Mouse (Mus musculus): ENCODE data around the gene Bola1.
"Not testable (repeated sequence)": the region's sequence is repeated elsewhere in the genome, so short reads cannot be mapped to it uniquely, and the experiment has no call there.

Bola1 gene

DNA sequence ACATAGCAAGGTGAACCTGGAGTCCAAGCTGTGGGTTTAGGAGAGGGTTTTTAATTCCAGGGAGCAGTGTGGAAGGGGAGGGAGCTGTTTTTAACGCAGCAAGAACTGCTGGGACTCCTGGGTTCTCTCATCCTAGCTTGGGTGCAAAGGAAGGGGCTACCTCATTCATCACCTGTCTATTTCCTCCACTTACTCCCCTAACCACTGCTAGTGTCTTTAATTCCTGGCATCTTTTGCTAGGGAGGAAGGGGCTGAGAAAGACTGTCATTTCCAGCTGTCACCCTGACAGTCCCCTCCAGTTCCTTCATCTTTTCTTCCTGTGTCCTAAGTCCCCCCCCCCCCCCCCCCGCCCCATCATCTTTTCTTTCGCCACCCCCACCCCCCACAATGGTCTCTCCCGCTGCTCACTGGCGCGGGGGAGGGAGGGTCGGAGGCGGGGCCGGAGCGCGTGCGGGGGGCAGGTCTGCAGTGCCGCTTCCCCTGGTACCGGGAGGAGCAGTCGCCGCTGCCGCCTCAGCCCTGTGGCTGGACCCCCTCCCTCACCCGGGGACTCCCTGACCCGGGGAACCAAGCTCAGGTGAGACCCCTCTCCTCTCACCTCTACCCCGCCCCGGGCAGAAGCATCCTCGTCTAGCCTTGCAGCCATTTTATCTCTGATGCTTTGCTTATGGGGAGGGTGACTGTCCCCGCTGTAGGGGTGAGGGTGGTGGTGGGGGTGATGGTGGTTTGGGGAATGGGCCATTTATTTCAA, 38.6 kb downstream of the Bola1 start, which contains the start of gene Sv2a:
Sv2a (plus strand) TSS at position 425 of the 751 bp plus-strand sequence.
- DNase-seq (ENCODE audit: low spot score) = no peak

DNA sequence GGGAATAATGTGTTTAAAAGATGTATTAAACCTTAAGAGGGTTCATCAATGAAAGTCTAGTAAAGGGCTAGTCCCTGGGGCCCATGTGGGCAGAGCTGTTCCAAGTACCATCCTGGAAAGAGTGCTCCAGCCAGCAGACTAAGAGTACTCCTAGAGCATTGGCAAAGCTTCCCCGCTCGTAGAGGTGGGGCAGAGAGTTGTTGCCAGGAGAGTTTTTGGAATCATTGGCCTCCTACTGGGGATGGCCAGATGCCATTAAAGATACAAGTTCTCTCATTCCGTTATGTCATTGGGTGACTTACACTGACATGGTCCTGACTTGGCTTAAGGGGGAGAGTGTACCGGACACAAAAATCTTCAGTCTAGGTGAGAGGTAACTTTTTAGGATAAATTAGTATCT, 40.0 kb downstream of the Bola1 start:
- no peak for DNase-seq (ENCODE audit: low spot score)

DNA sequence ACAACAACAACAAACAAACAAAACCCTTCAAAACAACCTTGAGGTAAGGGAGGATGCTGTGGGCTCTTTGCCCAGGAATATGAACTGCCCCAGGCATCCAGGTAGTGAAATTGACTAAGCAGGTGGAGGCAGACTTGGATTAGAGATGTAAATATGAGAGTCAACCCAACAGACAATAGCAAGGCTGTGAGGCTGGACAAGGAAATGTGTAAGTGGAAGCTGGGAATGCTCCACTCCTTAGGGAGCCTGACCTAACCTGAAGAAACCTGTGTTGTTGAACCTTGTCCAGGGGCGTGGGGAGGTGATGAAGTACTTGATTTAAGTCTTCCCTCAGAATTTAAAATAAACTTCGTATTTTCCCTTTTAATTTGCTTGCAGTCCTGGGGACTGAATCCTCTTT, 40.6 kb downstream of the Bola1 start:
- DNase-seq (ENCODE audit: low spot score) = no peak

DNA sequence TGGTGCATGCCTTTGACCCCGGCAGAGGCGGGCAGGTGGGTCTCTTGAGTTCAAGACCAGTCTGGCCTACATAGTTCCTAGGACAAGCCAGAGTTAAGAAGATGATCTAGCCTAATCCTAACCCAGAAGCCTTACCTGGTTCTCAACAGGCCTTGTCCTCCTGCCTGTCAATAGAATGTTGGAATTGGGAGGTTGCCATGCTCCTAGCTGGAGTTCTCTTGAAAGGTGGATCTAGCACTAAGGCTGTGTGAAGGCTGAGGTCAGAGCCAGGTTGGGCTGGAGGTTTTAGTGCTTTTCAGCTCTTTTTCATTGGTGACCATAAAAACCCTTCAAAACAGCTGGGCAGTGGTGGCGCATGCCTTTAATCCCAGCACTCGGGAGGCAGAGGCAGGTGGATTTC, 41.1 kb downstream of the Bola1 start:
- no peak for DNase-seq (ENCODE audit: low spot score)

DNA sequence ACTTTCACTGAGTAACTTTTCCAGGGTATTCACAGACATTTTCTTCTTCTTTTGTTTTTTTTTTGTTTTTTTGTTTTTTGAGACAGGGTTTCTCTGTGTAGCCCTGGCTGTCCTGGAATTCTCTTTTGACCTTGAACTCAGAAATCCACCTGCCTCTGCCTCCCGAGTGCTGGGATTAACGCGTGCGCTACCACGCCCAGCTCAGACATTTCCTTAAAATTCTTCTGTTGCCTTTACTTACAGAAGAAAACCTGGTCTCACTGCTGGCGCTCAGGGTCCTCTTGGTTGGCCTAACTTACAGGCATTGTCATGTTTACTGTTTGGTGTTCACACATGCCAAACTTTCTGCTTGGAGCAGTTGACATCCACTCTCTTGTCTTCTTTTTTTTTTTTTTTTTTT, 44.3 kb downstream of the Bola1 start:
- no peak for DNase-seq (ENCODE audit: low spot score)

DNA sequence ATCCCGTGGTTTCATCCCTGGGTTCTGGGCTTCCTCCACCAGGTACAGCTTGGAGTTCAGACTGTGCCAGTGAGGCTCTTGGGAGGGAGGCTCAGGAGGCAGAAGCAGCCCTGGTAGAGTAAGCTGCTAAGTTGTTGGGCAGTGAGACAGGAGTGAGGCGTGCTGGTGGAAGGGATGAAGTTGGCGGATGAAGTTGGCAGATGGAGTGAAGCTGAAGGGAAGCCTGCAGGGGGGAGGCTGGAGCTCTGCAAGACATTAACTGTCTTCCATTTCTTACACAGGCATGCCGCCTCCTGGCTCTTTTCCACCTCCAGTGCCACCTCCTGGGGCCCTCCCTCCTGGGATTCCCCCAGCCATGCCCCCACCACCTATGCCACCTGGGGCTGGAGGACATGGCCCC, 45.5 kb downstream of the Bola1 start:
- DNase-seq (ENCODE audit: low spot score) = not testable (repeated sequence)

DNA sequence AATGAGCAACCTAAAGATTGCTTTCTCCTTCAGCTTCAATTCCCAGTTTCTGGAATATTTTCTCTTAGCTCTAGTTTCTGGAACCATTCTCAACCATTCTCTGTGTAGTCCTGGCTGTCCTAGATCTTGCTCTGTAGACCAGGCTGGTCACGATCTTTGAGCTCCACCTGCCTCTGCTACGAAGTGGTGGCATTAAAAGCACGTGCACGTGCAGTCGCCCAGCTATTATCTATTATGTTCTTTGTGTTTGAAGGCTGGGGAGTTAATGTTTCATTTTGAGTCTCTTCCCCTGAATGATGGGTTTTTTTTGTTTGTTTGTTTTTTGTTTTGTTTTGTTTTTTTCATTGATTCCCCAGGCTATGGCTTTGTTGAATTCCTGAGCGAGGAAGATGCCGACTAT, 46.3 kb downstream of the Bola1 start:
- no peak for DNase-seq (ENCODE audit: low spot score)

DNA sequence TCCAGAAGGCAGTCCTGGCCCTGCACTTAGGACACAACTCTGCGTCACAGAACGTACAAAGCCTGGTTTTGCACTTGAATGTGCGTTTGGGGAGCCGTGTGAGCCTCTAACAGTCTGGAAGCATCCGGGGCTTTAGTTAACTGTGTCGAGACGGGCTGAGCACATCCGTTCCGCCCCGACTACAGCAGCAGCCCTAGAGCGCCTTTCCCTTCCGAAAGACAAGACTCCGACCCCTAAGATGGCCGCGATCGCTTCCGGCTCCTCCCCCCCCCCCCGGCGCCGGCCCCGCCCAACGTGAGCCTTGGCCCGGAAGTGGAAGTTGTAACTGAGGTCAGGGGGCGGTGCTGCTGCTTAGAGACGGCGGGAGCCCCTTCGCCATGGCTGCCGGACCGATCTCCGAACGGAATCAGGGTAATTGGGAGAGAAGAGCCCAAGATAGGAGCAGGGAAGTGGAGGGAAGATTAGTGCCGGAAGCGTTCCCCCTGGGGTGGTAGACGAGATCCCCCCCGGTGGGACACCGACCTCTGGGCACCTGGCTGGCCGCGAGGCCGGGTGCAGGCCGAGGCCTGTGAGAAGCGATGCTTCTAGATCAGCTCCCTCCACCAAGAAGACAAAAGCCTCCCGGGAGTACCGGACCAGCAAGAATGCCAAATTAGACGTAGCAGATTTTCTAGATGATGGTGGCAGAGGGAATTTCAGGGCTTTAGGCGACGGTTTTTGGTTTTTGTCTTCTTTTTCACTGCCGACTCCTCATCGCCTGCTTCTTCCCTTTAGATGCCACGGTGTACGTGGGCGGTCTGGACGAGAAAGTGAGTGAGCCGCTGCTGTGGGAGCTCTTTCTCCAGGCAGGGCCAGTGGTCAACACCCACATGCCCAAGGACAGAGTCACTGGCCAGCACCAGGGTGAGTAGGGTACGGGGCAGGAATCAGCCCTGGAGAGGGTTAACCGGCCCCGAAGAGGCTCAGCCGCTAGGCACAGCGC, 47.0 kb downstream of the Bola1 start, which contains the start of gene Sf3b4:
Sf3b4 (plus strand) TSS at position 136 of the 982 bp plus-strand sequence.
- peak; percentile 68 for DNase-seq (ENCODE audit: low spot score)

DNA sequence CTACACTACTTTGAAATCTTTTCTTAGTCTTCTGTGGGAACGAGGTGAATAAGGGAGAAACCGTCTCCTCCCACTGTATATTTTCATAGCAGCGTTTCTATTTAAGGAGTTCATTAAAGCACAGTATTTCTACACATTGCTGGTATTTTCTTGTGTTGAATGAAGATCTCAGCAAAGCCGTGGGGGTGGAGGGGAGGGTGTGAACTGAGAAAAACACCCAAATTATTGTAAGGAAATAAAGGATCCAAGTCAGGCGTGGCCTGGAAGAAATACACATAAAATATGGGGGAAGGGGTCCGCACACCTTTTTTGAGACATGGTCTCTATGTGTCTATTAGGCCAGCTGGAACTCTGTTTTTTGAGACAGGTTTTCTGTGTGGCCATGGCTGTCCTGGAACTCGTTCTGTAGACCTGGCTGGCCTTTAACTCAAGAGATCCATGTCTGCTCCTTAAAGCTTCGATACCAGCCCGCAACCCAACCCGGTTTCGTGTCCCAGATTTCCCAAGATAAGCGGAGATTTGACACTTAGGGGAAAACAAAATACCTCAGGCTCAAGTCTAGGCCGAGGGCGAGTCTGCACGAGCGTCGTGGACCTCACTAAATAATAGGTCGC, 47.8 kb downstream of the Bola1 start:
- no peak for DNase-seq (ENCODE audit: low spot score)

DNA sequence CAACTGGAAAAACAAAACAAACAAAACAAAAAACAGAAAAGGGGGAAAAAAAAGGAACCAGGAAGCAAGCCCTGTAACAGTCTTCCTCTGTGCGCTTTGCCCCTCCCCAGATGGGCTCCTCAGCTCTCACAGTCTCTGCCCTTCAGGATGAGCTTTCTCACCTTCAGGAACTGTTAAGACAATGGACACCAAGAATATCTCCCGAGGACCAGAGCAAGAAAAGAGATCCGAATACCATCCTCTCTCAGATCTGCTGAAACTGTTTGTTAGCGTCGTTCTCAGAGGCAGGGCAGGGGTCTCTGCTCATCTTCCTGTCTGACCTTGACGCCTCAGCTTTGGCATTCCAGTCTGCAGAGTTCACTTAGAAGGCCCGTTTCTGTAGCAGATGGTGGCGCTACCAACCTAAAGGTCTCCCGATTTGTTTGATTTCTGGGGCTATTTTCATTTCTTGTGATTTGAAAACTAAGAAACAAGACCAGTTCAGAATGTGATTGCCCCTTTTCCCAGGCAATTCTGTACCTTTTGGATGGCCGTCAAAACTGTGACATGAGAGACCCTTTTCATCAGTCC, 48.4 kb downstream of the Bola1 start:
- no peak for DNase-seq (ENCODE audit: low spot score)

DNA sequence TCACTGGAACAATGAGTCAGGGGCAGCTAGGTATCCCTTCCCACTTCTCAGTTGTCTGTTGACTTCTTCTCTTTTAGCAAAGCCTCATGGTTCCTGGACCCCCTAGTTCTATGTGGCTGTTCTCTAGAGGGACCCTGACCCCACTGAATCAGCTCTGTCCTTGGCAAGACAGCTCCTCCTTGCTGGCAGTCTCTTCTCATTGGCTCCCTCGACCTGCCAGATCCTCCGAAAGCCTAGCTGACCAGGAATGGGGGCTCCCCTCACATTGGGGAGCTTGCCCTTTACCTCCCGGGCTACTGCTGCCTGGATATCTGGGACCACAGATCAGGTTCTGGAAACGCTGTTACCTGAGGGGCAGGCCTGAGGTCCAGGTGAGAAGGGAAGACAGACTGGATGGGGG, 49.2 kb downstream of the Bola1 start:
- DNase-seq (ENCODE audit: low spot score) = no peak

DNA sequence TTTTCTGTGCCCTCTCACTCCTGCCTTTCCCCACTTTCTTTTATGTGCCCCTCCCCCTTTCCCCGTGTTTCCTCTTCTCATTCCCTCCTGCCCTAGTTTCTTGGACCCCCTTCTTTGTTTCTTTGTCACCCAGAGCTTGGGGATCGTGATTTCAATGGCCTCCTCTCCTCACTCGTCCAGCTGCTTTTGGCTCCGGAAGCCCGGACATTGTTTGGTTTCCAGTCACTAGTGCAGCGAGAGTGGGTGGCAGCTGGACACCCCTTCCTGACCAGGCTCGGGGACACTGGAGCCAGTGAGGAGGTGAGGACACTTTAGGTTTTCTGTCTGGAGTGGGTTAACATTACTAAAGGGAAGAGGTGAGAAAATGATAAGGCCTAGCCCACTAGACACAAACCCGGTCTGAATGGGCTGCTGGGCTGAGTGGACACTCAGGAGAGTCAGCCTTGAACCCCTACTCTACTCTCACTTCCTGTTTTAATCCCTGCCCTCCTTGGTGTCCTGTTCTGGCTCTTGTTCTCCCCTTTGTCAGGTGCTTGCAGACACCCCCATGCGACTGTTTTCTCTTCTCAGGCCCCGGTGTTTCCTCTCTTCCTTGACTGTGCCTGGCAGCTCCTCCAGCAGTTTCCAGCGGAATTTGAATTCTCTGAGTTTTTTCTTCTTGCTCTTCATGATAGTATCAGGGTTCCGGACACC, 50.9 kb downstream of the Bola1 start:
- no peak for DNase-seq (ENCODE audit: low spot score)

DNA sequence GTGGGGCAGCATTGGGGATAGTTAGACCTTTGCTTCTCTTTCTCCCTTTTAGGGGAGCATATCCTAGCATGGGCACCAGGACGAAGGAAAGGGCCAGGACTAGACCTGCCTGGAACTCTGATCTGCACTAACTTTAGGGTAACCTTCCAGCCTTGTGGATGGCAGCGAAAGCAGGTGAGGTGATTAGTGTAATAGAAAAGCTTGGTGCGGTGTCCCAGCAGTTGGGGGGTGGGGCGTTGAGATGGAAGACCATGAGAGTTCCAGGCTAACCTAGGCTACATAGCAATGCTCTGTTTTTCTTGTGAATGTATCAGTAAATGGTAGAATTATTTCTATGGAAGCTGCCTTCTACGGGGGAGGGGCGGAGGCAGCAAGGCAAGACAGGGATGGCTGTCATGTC, 56.5 kb downstream of the Bola1 start:
- no peak for DNase-seq (ENCODE audit: low spot score)

DNA sequence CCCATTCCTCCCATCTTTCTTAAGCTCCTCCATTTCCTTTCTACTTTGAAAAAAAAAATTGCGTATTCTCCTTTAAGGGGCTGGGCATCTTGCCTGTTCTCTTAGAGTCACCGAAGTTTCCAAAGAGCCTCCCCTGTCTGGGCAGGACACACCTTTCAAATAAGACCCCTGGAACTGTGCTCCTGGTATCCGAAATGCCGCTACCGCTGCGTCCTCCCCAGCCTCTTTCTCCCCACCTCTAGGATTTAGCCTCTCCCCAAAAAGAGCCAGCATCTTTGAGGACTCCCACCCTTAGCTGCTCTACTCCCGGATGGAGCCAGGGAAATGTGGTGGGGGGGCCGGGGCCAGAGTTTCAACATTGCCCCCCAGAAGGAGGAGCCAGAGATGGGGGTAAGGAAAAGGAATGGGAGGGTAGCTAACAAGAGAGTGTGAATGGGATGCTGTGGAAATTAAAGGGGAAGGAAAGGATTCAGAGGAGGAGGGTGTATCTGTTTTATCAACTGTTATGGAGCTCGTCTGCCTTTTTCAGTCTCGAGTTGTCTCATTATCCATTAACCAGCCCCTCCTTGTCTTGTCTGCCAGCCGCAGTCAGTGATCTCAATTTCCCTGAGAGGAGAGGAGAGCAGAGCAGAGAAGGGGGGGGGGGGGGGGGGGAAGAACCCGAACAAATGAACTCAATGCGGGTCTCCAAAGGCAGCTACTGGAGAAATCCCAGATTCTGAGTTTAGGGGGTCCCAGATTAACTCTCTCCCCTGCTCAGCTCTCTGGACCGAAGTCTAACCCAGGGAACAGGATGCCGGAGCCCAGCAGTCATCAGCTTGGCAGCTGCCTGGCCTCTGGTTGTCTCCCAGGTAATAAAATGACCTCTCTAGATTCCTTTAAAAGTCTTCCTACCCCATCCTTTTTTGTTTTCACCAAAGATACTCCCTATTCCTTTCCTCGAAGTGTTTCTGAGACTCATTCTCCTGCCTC, 57.4 kb downstream of the Bola1 start, which contains the start of gene Mtmr11:
Mtmr11 (plus strand) TSS at position 136 of the 972 bp plus-strand sequence.
- DNase-seq (ENCODE audit: low spot score) = no peak

DNA sequence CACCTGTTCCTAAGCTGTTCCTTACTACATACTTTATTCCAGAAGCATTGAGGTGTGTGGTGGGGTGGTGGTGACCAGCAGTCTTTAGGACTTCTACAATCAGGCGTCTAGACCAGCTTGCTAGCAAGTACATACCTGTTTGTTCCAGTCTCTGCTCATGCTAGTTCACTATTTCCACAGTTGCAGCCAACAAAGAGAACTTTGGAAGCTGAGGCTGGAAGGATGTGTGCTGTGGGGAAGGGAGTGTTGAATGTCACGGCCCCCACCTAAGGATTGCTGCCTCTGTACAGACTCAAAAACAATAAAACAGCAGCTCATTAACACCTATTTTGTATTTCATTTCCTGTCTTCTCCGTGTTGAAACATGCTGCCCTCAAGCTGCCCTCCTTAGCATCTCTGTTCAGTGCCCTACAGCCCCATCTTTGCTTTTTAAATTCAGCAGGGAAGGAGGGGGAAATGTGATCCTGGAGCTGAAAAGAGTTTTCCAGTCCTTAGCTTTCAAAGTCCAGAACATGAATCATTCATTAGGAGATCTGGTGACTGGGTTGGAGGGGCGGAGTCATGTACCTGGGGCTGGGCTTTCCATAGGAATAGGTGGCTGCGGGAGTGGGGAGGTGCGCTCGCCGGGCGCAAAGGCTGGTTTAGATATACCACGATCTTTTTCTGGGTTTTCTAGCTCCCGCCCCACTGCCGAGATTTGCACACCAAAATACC, 58.5 kb downstream of the Bola1 start:
- no peak for DNase-seq (ENCODE audit: low spot score)

DNA sequence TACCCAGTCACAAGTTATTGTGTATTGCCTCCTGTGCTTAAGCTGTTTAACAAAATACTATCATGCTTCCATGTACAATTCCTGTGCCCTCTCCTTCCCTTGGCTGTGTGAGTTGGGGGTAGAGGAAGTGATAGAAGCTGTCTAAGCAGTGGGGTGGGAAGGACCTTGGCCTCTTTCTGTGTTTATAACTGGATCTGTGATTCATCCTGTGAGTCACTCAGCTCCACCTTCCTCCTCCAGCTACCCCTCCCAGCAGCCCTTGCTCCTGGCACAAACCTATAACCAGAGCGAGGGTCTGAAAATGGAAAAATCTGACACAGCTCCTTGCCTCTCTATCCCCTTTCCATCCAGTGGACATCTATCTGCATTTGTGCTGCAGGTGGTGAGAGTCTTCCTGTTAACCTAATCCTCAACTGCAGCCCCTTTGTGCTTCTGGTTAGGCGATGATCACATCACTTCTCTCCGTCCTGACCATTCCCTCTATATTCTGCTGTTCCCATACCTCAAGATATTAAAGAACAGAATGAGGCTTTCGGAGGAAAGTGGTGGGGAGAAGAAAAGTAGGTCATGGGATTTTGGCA, 59.2 kb downstream of the Bola1 start:
- DNase-seq (ENCODE audit: low spot score) = no peak

DNA sequence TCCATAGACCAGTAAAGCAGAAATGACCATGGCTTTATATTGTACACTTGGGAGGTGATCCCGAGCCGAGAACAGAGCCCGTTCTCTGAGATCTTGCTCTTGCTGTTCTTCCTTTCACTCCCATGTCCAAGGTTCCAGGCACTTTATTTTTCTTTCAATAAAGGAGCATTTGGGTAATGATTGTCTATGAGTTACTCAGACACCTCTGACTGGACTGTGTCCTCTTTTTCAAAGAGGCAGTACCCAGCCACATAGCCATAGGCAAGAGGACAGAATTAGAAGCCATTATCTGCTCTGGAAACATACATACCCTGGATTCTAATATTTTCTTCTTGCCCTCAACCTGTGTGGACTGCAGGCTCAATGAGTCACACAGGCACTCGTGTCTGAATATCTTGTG, 59.7 kb downstream of the Bola1 start:
- no peak for DNase-seq (ENCODE audit: low spot score)

DNA sequence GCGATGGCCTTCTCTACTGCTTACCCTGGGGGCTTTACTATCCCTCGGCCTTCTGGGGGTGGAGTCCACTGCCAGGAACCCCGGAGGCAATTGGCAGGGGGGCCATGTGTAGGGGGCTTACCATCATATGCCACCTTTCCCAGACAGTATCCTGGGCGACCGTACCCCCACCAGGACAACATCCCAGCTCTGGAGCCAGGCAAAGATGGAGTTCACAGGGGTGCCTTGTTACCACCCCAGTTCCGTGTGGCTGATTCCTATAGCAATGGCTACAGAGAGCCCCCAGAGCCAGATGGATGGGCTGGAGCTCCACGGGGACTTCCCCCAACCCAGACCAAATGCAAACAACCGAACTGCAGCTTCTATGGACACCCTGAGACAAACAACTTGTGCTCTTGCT, 64.0 kb downstream of the Bola1 start:
- DNase-seq (ENCODE audit: low spot score) = no peak

DNA sequence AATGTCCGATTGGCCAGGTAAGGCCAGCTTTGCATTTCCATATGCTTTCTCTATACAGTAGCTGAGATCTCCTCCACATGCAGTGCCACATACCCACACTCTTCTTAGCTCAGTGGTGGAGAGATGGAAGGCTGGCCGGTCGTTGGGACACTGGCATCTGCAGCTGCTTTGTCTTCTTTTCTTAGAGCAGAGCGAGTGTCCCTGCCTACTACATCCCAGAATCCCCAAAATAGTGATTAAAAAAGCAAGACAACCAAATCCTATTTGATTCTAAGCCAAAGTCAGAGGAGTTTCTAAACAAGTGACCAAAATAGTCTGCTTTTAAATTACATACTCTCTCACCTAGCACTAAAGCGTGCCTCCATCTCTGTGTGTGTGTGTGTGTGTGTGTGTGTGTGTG, 66.9 kb downstream of the Bola1 start:
- DNase-seq (ENCODE audit: low spot score) = no peak

Measured in ovary, postnatal 10 days (tissue).